Mouse (Mus musculus) megakaryocyte, embryonic 14.5 days (primary cell): ENCODE results near the gene Kcnip2.

Experiments used
- FLI1 ChIP-seq: IDR thresholded peaks from 2 replicates; pipeline ENCODE4 v1.6.1; 2012; ENCODE audit warnings: low read length, inconsistent platforms, mixed read lengths
- GATA1 ChIP-seq: IDR thresholded peaks from 3 replicates; pipeline ENCODE4 v1.6.1; 2012; ENCODE audit warnings: mixed read lengths, low read length, inconsistent platforms, borderline replicate concordance

DNA sequence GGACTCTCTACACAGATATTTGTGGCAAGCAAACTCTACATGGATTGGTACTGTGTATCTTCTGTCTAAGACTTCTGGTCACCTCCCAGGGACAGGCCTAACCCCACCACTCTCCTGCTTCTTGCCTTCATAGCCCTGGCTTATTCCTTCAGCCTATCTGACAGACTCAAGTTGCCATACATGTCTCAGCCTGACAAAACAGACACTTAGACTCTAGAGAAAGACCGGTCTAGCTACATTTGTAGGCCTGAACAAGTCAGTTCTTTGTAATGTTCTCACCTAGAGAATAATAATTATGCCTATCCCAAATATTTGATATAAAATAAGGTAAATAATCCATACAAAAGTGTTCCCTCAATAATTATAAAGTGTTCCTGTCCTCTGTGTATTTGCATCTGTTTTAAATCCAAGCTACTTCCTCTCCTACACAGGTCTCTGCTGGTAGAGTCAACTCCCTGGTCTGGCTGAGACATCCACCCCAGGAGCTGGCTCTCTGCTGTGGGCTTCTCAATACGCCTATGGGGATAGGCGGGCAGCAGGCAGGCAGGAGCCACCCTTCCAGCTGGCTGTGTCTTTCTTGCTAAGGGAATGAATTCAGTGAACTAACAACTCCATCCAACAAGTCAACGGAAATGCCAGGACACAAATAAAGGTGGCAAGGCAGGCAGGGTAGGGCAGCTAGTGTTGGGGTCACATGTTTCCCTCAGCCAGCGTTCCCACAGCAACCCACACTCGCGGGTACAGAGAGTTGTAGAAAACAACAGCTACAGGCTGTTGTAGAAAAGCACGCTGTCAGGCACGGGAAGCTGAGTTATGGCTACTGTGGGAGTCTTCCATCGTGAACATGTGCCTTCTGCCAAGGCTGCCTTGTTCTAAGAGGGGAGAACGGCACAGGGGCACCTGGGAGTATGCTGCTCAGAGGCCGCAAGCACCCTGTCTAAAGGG, 21.5 kb upstream of the Kcnip2 start:
- TF ChIP-seq GATA1 = no peak
- no peak for TF ChIP-seq FLI1
